Mouse (Mus musculus) liver, embryonic 12.5 days (tissue): ENCODE data around the gene Coasy. TPM values are rescaled to one million over a fixed set of nuclear protein-coding genes. Genes with fewer than 3 reads are reported as not detected.

Experiments used
- ATAC-seq: fragments of 200-750 bp; cut with Nextera tagmentation; 2 replicates; pipeline ENCODE4 v1.8.0; 2017; ENCODE audit warnings: moderate number of reproducible peaks, mild to moderate bottlenecking, moderate library complexity
- H3K27ac ChIP-seq: fragments of 300-500 bp; sonication (generic); 2 replicates; pipeline ENCODE4 v1.5.1; 2016; ENCODE audit warnings: mild to moderate bottlenecking
- H3K27me3 ChIP-seq: fragments of 300-500 bp; sonication (generic); replicated peaks from 2 replicates; pipeline ENCODE4 v1.6.1; 2016; ENCODE audit warnings: mild to moderate bottlenecking, moderate library complexity
- H3K36me3 ChIP-seq: fragments of 300-500 bp; sonication (generic); 2 replicates; pipeline ENCODE4 v1.6.1; 2016; ENCODE audit warnings: mild to moderate bottlenecking, moderate library complexity
- H3K4me1 ChIP-seq: fragments of 300-500 bp; sonication (generic); 2 replicates; pipeline ENCODE4 v1.6.1; 2016
- H3K4me2 ChIP-seq: fragments of 300-500 bp; sonication (generic); 2 replicates; pipeline ENCODE4 v1.6.1; 2016; ENCODE audit warnings: mild to moderate bottlenecking, moderate library complexity
- H3K4me3 ChIP-seq: fragments of 300-500 bp; sonication (generic); 2 replicates; pipeline ENCODE4 v1.5.1; 2016; ENCODE audit warnings: mild to moderate bottlenecking, moderate library complexity
- H3K9ac ChIP-seq: fragments of 300-500 bp; sonication (generic); 2 replicates; pipeline ENCODE4 v1.6.1; 2016; ENCODE audit warnings: mild to moderate bottlenecking, moderate library complexity
- H3K9me3 ChIP-seq: fragments of 300-500 bp; sonication (generic); replicated peaks from 2 replicates; pipeline ENCODE4 v1.6.1; 2016; ENCODE audit warnings: mild to moderate bottlenecking, moderate library complexity
- WGBS: fragments of 180-500 bp; shearing (Covaris S2); methylation state at CpG from one replicate; pipeline ENCODE4 v1.1.7; 2016; ENCODE audit not compliant: insufficient replicate concordance; 5-methylcytosine and 5-hydroxymethylcytosine counted together
- polyA plus RNA-seq: library from polyadenylated mRNA; unstranded; fragments of >200 nt; fragmentation: Nextera tagmentation; extraction: Ambion mirVana; gene quantifications from 2 replicates; pipeline ENCODE4 v1.2.1, GENCODE M21; 2016

Coasy gene
- polyA plus RNA-seq, 1 experiment from 2014 or later, result 28.5 TPM

GRCm38 (mm10) chr11:101052751-101053473, 29.5 kb upstream of the Coasy start:
- Histone ChIP-seq H3K4me2 (no peak overlapping the region), H3K9ac (no peak overlapping the region), H3K4me1 (peaks cover 35% of the 10 kb centered on the region), H3K4me3 (no peak overlapping the region), H3K36me3 (peaks cover 100% of the 10 kb centered on the region), H3K9me3 (peaks cover 7% of the 10 kb centered on the region; the same call in 1 of the 2 replicates), H3K27ac (peak overlapping the region; percentile 28; the same call in 1 of the 2 replicates), H3K27me3 (no peaks in the 10 kb centered on the region)
- ATAC-seq, result no peak
- WGBS, result 80% methylated on average over 10 of the region's 10 CpGs

- H3K27me3 ChIP-seq, result no peaks in the 10 kb centered on the region
- no peak overlapping the region for H3K9ac ChIP-seq
- no peak overlapping the region for H3K27ac ChIP-seq
- WGBS, result 100% methylated on average over 1 of the region's 1 CpGs
- H3K4me2 ChIP-seq, result no peak overlapping the region
- H3K4me3 ChIP-seq, result no peak overlapping the region
- H3K36me3 ChIP-seq, result peaks cover 100% of the 10 kb centered on the region
- ATAC-seq, result no peak
- H3K4me1 ChIP-seq, result peaks cover 46% of the 10 kb centered on the region
- peaks cover 7% of the 10 kb centered on the region; the same call in 1 of the 2 replicates for H3K9me3 ChIP-seq
Measured at GRCm38 (mm10) chr11:101053974-101054373, 28.4 kb upstream of the Coasy start.

GRCm38 (mm10) chr11:101055418-101055817, 26.9 kb upstream of the Coasy start:
- H3K9ac ChIP-seq, result no peak overlapping the region
- H3K4me2 ChIP-seq, result no peak overlapping the region
- no peak overlapping the region for H3K4me3 ChIP-seq
- peaks cover 7% of the 10 kb centered on the region; the same call in 1 of the 2 replicates for H3K9me3 ChIP-seq
- H3K27ac ChIP-seq, result no peak overlapping the region
- 64% methylated on average over 14 of the region's 14 CpGs for whole genome bisulfite sequencing
- no peak for ATAC-seq
- peaks cover 100% of the 10 kb centered on the region for H3K36me3 ChIP-seq
- H3K4me1 ChIP-seq, result peaks cover 53% of the 10 kb centered on the region
- H3K27me3 ChIP-seq, result no peaks in the 10 kb centered on the region

DNA sequence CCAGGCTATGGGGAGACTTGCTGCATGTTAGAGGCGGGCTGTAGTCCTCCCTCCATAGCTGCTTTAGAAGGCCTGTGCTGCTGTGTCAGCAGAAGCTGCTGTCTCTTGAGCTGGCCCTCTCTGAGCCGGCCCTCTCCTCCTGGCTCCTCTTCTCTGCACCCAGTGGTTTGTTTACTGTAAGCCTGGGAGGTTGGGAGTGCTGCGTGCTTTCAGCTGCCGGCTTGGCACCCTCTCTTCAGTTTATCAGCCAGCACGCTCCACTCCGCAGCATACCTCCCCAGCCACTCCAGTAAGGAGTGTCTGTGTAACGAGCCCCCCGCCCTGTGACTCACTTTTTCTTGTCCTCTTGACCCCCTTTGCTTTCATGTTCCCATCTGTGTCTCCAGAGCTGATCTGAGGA, 25.5 kb upstream of the Coasy start:
- Histone ChIP-seq H3K27me3 (no peaks in the 10 kb centered on the region), H3K9me3 (peaks cover 7% of the 10 kb centered on the region; the same call in 1 of the 2 replicates), H3K4me3 (no peak overlapping the region), H3K27ac (peak overlapping the region; percentile 53), H3K36me3 (peaks cover 100% of the 10 kb centered on the region), H3K4me1 (peaks cover 60% of the 10 kb centered on the region), H3K9ac (no peak overlapping the region), H3K4me2 (no peak overlapping the region)
- 0 out of 2 replicates have a peak, but pooled peaks have one; percentile 16 for ATAC-seq
- 73% methylated on average over 8 of the region's 8 CpGs for WGBS

DNA sequence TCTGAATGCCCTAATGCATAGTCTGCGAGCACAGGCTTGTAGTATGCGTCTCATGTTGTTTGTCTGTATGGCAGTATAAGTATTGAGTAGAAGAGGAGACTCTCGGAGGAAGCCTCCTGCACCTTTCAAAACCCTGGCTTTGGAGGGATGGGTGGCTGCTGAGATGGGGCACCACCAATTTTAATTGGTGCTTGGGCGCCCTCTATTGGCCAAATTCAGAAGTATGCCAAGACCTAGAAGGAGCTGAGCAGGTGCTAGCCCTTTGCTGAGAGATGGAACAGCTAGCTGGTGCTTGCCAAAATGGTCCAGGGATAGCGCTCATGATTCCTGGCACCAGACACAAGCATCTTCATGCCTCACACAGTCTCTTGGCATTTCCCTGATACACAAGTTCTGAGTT, 24.5 kb upstream of the Coasy start:
- H3K27ac ChIP-seq, result no peak overlapping the region
- H3K27me3 ChIP-seq, result no peaks in the 10 kb centered on the region
- peaks cover 100% of the 10 kb centered on the region for H3K36me3 ChIP-seq
- H3K4me2 ChIP-seq, result no peak overlapping the region
- H3K9ac ChIP-seq, result no peak overlapping the region
- 33% methylated on average over 5 of the region's 5 CpGs for WGBS
- peaks cover 68% of the 10 kb centered on the region for H3K4me1 ChIP-seq
- H3K9me3 ChIP-seq, result peaks cover 7% of the 10 kb centered on the region; the same call in 1 of the 2 replicates
- ATAC-seq, result no peak; the same call in 1 of the 2 replicates
- no peak overlapping the region for H3K4me3 ChIP-seq

DNA sequence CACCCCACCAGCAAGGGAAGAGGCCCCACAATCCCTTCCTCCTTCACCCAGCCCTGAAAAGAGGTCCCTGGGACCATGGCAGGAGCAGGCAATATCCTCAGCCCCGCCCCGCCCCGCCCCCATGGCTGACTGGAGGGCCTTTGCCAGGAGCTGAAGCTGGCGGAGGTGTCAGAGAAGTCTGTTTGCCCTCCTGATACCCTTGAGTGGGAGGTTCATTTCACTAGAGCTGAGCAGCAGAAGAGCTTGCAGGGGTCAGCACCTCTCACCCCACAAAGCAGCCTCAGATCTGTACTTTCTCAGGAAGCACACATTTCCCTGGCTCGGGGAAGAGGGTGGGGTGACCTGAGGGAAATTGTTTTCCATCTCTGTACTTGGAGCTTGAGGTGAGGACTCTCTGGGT, 23.6 kb upstream of the Coasy start:
- Histone ChIP-seq H3K9ac (no peak overlapping the region), H3K27ac (peak overlapping the region; percentile 30; the same call in 1 of the 2 replicates), H3K27me3 (no peaks in the 10 kb centered on the region), H3K4me3 (no peak overlapping the region), H3K4me1 (peaks cover 74% of the 10 kb centered on the region), H3K4me2 (no peak overlapping the region), H3K9me3 (peaks cover 3% of the 10 kb centered on the region; the same call in 1 of the 2 replicates), H3K36me3 (peaks cover 96% of the 10 kb centered on the region)
- ATAC-seq, result no peak
- 78% methylated on average over 5 of the region's 5 CpGs for WGBS

GRCm38 (mm10) chr11:101059473-101059872, 22.9 kb upstream of the Coasy start:
- peaks cover 91% of the 10 kb centered on the region for H3K36me3 ChIP-seq
- 90% methylated on average over 10 of the region's 10 CpGs for WGBS

DNA sequence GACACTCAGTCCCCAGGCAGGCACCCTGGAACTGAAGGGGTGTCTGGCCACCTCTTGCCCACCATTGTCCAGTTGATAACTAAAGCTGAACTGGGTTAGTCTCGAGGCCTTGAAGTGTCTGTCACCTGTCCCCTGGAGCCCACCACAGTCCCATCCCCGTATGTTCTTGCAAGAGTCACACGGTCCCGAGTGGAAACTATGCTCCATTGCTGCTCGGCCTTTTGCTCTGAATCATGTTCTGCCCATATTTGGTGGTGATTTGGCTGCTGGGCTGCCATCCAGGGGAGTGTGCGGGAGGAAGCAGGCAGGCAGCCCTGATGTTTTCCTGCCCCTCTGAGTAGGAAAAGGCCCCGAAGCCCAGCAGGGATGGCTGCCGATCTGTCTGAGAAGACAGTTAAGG, 22.2 kb upstream of the Coasy start:
- no peaks in the 10 kb centered on the region for H3K27me3 ChIP-seq
- 73% methylated on average over 8 of the region's 8 CpGs for WGBS
- H3K36me3 ChIP-seq, result peaks cover 86% of the 10 kb centered on the region
- H3K4me3 ChIP-seq, result no peak overlapping the region
- H3K9me3 ChIP-seq, result no peaks in the 10 kb centered on the region
- no peak overlapping the region for H3K9ac ChIP-seq
- no peak overlapping the region for H3K4me2 ChIP-seq
- H3K4me1 ChIP-seq, result peaks cover 84% of the 10 kb centered on the region
- no peak for ATAC-seq
- H3K27ac ChIP-seq, result peak overlapping the region; percentile 61

More at GRCm38 (mm10) chr11:101059473-101059872, 22.9 kb upstream of the Coasy start:
- Histone ChIP-seq H3K27ac (peak overlapping the region; percentile 61), H3K9ac (no peak overlapping the region), H3K27me3 (no peaks in the 10 kb centered on the region), H3K4me2 (no peak overlapping the region), H3K4me3 (no peak overlapping the region), H3K4me1 (peaks cover 81% of the 10 kb centered on the region), H3K9me3 (no peaks in the 10 kb centered on the region)
- no peak for ATAC-seq

- ATAC-seq, result no peak
- no peak overlapping the region for H3K9ac ChIP-seq
- peaks cover 77% of the 10 kb centered on the region for H3K36me3 ChIP-seq
- H3K27ac ChIP-seq, result peak overlapping the region; percentile 64; the same call in 1 of the 2 replicates
- no peak overlapping the region for H3K4me2 ChIP-seq
- peaks cover 86% of the 10 kb centered on the region for H3K4me1 ChIP-seq
- 84% methylated on average over 5 of the region's 5 CpGs for WGBS
- H3K27me3 ChIP-seq, result no peaks in the 10 kb centered on the region
- H3K4me3 ChIP-seq, result no peak overlapping the region
- no peaks in the 10 kb centered on the region for H3K9me3 ChIP-seq
Measured at GRCm38 (mm10) chr11:101061049-101061448, 21.3 kb upstream of the Coasy start.

- Histone ChIP-seq H3K9ac (peak overlapping the region; percentile 66; the same call in 1 of the 2 replicates), H3K27ac (peak overlapping the region; percentile 98), H3K4me2 (peak overlapping the region; percentile 69; the same call in 1 of the 2 replicates), H3K4me1 (peaks cover 84% of the 10 kb centered on the region), H3K9me3 (no peaks in the 10 kb centered on the region), H3K4me3 (no peak overlapping the region), H3K36me3 (peaks cover 64% of the 10 kb centered on the region), H3K27me3 (no peaks in the 10 kb centered on the region)
- ATAC-seq, result no peak
- 76% methylated on average over 12 of the region's 12 CpGs for WGBS
Measured at GRCm38 (mm10) chr11:101062165-101062884, 20.0 kb upstream of the Coasy start.

DNA sequence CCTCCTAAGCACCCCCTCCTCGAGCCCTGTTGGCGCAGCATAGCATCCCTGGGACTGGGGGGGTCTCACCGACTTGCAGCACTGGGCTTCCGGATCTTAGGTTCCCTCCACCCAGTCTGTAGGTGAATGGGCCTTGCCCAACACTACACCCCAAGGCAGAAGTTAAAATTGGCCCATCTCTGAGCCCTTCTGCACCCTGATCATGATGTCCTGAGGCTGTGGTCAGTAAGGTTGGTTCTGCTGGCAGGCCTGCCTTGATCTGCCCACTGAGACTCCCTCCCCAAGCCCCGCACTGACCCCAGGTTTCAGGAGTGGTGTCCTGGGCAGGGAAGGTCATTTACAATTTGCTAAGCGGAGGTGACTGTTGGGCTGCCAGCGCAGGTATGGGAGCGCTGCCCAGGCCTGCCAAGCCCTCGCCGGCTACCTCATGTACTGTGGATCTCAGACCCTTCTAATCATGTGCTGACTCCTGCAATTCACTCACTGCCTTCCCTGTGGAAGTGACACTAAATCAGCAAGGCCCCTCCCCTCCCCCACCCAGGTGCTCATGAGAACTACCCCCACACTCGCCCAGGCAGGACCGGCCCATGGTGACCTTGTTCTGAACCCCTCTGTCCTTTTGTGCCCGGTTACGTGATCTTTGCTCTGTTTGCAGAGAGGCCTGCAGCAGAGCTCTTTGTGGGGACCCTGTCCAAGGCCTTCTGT, 19.2 kb upstream of the Coasy start:
- H3K9ac ChIP-seq, result peak overlapping the region; percentile 66
- H3K27ac ChIP-seq, result peak overlapping the region; percentile 98

More for the DNA sequence above, 19.2 kb upstream of the Coasy start:
- Histone ChIP-seq H3K4me3 (peak overlapping the region; percentile 25), H3K36me3 (peaks cover 57% of the 10 kb centered on the region), H3K4me1 (peaks cover 76% of the 10 kb centered on the region), H3K27me3 (peaks cover 4% of the 10 kb centered on the region; the same call in 1 of the 2 replicates), H3K4me2 (peak overlapping the region; percentile 69), H3K9me3 (no peaks in the 10 kb centered on the region)
- WGBS, result 54% methylated on average over 14 of the region's 14 CpGs
- ATAC-seq, result no peak; the same call in 1 of the 2 replicates
